Mouse (Mus musculus) v-Abl transformed pro-B cells (cell line): ENCODE results near the gene Trabd2b.

Experiments used
- in situ Hi-C, 2 experiments: fragments of 400-800 bp; cut with MboI; formaldehyde crosslinking; loops; one replicate each; pipeline ENCODE4 v1.15.1; 2025; ENCODE audit not compliant: unreplicated experiment in 2 of 2

Gene Trabd2b

DNA sequence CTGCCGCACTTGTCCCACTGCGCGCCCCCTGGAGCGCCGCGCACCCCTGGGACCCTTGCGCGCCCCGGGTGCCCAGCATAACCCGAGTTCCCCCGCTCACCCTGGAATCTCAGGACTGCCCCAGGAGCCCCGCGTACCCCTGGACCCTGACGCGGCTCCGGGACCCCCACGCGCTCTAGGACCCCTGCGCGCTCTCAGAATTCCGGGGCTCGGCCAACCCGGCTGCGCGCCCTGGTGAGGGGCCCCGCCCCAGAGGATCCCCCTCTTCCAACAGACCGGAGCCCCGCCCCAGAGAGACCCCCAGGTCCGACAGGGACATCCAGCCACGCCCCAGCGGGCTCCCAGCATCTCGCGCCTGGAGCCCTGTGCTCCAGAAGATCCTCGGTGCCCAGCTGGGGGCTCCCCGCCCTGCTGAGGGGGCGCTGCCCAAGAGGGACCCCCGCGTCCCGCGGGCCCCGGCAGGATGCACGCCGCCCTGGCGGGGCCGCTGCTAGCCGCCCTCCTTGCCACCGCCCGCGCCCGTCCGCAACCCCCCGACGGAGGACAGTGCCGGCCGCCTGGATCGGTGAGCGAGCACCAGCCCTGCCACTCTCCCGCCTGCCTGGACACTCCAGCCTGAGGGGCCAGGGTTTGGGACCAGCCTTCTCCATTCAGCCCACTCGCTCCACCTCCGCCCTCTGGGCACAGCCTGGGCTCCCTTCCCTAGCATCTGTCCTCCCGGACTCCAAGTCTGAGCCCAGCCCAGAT lies at the start of gene Trabd2b:
Gene Trabd2b, plus strand, starts transcription at position 370 of the 747 bp plus-strand sequence.
- in situ Hi-C loops = no loop called here

GRCm38 (mm10) chr4:114357420-114357819 lies 49.1 kb upstream of the Trabd2b start:
- in situ Hi-C loops = loop anchor here in 1 of 2 experiments (25.0 kb wide), 1 partner anchor 580 kb away; the partner anchor contains the start of gene Foxe3

DNA sequence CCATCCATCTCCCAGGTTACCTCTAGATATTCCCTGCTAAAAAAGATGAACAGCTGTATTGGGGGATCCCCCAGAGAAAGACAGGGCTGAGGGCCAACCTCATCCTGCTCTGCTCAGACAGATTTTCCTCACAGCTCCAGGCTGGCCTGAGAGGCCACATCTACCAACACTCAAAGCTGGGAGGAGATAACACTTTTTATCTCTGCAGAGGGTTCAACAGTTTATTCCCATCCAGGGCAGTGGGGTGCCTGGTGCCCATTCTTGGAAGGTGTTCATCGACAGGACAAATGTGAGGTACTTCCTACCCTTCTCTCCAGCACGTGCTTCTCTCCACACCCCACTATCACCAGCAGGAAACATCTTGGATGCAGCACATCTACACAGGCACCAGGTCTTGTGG lies 47.6 kb upstream of the Trabd2b start:
- in situ Hi-C loops = loop anchor here in 1 of 2 experiments (25.0 kb wide), 1 partner anchor 578 kb away; the partner anchor contains the start of gene Foxe3

GRCm38 (mm10) chr4:114359818-114360217 lies 46.7 kb upstream of the Trabd2b start:
- in situ Hi-C loops = loop anchor here in 1 of 2 experiments (25.0 kb wide), 1 partner anchor 577 kb away; the partner anchor contains the start of gene Foxe3

DNA sequence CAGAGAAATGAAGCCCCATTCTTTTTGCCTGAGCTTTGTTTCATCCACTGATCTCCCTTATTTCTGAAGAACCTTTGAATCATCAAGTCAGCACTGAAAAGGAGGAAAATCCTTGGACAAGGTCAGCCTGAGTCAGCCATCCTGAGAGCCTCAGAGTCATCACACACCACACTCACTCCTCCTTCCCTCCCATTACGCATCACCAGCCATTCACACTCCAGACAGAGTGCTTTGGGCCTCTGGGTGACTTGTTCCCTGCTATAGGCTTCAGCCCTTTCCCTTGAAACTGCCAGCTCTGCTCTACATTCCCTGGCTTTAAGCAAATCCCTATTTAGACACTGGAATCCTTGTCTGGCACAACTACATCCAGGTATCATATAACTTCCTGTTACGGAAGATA lies 45.2 kb upstream of the Trabd2b start:
- in situ Hi-C loops = loop anchor here in 1 of 2 experiments (25.0 kb wide), 1 partner anchor 576 kb away; the partner anchor contains the start of gene Foxe3

- in situ Hi-C loops = loop anchor here in 1 of 2 experiments (25.0 kb wide), 1 partner anchor 572 kb away; the partner anchor contains the start of gene Foxe3
Observed at GRCm38 (mm10) chr4:114365000-114365399, 41.5 kb upstream of the Trabd2b start.

GRCm38 (mm10) chr4:114365595-114365994 lies 40.9 kb upstream of the Trabd2b start:
- in situ Hi-C loops = loop anchor here in 1 of 2 experiments (25.0 kb wide), 1 partner anchor 572 kb away; the partner anchor contains the start of gene Foxe3

GRCm38 (mm10) chr4:114367005-114367404 lies 39.5 kb upstream of the Trabd2b start:
- in situ Hi-C loops = loop anchor here in 1 of 2 experiments (25.0 kb wide), 1 partner anchor 570 kb away; the partner anchor contains the start of gene Foxe3

DNA sequence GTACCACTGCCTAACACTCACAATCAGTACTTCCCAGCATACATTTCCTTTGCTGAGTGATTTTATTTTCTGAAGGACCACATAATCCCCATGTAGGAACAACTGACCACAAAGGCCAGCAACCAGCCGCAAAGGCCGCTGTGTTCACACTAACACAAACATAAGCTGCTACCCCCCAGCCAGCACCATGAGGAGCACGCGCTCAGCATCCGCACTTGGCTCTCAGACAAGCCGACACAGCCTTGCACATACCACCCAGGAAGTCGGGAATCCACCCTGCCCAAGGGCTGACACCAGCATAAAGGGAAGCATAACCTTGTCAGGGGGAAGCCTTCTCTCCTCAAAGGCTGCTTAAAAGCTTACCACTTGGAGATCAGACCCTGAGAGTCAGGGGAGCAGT lies 38.7 kb upstream of the Trabd2b start:
- in situ Hi-C loops = loop anchor here in 1 of 2 experiments (25.0 kb wide), 1 partner anchor 569 kb away; the partner anchor contains the start of gene Foxe3

DNA sequence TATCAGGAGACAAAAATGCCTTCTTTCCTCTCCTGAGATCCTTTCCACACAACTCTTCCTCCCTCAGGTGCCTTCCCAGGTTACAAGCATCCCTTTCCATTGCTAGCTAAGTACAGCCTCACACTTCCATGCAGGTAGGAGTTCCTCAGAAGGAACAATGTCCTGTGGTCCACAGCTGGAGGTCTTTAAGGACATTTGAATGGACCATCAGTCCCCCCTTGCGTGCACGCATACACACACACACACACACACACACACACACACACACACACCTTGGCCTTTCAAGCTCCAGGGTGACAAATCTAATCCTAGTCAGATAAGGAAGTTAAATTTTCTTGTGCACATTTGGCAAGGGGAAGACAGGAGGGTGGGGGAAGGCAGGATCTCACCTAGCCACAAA lies 36.9 kb upstream of the Trabd2b start:
- in situ Hi-C loops = loop anchor here in 1 of 2 experiments (25.0 kb wide), 1 partner anchor 568 kb away; the partner anchor contains the start of gene Foxe3

DNA sequence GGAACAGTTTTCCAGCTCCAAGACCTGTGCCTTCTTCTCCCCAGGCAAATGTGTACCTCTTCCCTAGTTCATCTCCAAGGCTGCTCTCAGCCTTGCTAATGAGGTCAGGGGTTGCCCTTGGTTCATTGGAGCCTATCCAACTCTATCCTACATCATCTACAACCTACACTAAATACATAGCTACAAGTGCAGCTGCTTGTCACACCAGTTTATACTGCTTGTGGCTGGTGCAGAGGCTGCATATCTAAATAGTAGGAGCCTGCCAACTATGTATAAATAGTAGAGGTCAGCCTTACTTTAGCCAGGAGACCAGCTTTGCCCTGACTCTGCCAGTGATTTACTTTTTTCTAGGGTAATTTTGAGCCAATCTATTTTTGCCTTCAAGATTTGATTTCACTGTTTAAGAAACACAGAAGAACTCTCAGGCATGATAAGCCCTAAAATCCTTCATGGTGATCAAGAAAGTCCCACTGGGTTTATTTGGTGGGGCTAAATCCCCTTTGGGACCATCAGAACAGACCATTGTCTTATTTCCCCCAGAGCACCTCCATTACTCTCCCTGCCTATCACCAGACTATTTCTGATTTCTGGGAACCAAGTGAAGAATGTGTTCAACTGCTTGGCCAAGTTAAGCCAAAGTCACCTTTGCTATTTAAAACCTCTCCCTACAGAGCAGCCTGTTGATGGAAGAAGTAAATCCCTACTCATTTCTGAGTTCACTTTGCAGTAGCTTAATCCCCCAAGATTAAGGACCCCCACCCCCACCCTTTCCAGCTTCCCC lies 35.4 kb upstream of the Trabd2b start:
- in situ Hi-C loops = loop anchor here in 1 of 2 experiments (25.0 kb wide), 1 partner anchor 566 kb away; the partner anchor contains the start of gene Foxe3

DNA sequence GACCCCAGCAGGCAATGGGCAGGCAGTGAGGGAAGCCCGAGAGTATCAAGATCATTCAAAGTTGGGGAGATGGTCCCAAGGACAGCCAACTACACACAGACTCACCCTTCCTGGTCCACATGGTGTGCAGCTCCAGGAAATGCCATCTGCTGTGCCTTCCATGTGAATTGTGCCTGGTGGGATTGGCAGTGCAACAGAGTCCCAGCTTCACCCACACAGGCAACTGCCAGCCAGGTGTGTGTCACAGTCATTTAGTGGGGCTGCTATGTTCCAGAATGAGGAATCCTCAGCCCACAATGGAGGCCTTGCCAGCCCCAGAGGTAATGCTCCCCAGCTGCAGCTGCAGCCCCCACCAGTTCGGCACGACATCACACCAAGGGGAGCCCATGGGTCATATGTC lies 33.8 kb upstream of the Trabd2b start:
- in situ Hi-C loops = loop anchor here in 1 of 2 experiments (25.0 kb wide), 1 partner anchor 565 kb away; the partner anchor contains the start of gene Foxe3

- in situ Hi-C loops = loop anchor here in 1 of 2 experiments (25.0 kb wide), 1 partner anchor 563 kb away; the partner anchor contains the start of gene Foxe3
Observed at GRCm38 (mm10) chr4:114374330-114374729, 32.2 kb upstream of the Trabd2b start.

- in situ Hi-C loops = no loop called here
Observed at GRCm38 (mm10) chr4:114377531-114377930, 29.0 kb upstream of the Trabd2b start.

GRCm38 (mm10) chr4:114378512-114378911 lies 28.0 kb upstream of the Trabd2b start:
- in situ Hi-C loops = no loop called here

- in situ Hi-C loops = no loop called here
Observed at GRCm38 (mm10) chr4:114379416-114379956, 27.0 kb upstream of the Trabd2b start.

GRCm38 (mm10) chr4:114382627-114383026 lies 23.9 kb upstream of the Trabd2b start:
- in situ Hi-C loops = no loop called here

GRCm38 (mm10) chr4:114385236-114385635 lies 21.3 kb upstream of the Trabd2b start:
- in situ Hi-C loops = no loop called here

DNA sequence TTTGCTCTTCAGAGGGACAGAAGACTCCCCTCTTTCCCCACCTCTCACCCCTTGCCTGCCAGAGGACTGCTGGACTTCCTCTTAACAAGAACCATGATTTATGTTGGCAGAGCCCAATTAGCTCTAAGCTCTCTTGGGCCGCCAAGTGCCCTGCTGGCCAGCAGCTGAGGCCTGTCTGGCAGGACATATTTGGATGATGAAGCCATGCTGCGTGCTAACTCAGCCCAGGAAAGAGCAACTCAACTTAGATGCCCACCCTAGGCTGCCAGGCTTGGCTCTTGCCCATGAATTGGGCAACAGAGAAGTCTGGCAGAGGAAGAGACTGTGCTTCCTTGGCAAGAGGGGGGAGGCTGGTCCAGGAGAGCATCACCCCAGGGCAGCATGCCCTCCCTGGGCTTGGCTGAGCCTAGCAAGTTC lies 20.1 kb upstream of the Trabd2b start:
- in situ Hi-C loops = no loop called here

- in situ Hi-C loops = no loop called here
Observed at GRCm38 (mm10) chr4:114387527-114388135, 18.9 kb upstream of the Trabd2b start.
